Mouse (Mus musculus): ENCODE results near the gene Fndc3b. TPM values are rescaled to one million over a fixed set of nuclear protein-coding genes. Genes with fewer than 3 reads are reported as not detected.

Fndc3b gene
- polyA plus RNA-seq, 1 experiment from 2014 or later = 13.2 TPM

DNA sequence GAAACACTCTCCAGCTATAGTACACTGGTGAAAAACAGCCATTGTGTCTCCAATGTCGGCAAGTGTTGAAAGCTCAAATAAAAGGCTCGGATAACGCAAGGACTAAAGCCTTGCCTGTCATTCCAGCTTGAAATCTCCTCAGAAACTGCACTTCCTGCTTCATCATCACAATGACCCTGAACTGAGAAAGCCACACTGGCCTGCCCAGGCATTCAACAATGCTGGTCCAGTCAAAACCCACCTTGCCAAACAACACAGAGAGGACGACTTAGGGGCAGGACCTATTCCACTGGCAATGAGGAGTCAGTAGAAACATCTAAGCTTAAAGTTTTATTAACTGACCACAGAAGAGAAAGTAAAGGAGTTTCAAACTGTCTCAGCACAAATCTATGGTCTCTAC lies 6.1 kb downstream of the Fndc3b start:
- peaks cover 13% of the 10 kb centered on the region for H3K4me1 ChIP-seq
- H3K36me3 ChIP-seq (replicated peaks) = no peaks in the 10 kb centered on the region
- 48% methylated on average over 4 of the region's 4 CpGs for WGBS
- H3K4me2 ChIP-seq = no peak overlapping the region
- H3K9me3 ChIP-seq = no peaks in the 10 kb centered on the region
- ATAC-seq (ENCODE audit: low FRiP score) = no peak
- no peaks in the 10 kb centered on the region for H3K27me3 ChIP-seq
- no peak overlapping the region for H3K9ac ChIP-seq
- H3K4me3 ChIP-seq (replicated peaks) = no peak overlapping the region
- H3K27ac ChIP-seq = no peak overlapping the region

DNA sequence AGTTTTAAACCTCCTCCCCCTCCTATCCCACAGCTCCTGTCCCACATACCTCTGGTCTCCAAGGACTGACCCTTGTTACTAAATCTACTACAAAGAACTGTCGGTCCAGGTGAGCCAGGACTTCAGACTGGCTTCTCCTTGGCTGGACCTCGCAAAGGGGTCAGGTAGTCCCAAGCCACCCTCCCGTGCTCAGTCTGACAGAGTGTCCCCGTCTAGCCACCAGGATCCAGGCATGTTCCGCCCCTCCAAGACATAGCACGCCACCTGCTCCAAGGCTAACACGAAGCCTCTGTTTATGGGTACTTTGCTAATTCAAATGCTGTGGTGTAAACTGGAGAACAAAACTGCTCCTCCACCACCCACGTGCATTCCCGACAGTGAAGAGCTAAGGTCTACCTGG lies 6.5 kb downstream of the Fndc3b start:
- no peak for ATAC-seq (ENCODE audit: low FRiP score)
- H3K4me1 ChIP-seq = peaks cover 13% of the 10 kb centered on the region
- no peaks in the 10 kb centered on the region for H3K9me3 ChIP-seq
- H3K36me3 ChIP-seq (replicated peaks) = no peaks in the 10 kb centered on the region
- no peak overlapping the region for H3K4me2 ChIP-seq
- H3K4me3 ChIP-seq (replicated peaks) = no peak overlapping the region
- no peaks in the 10 kb centered on the region for H3K27me3 ChIP-seq
- H3K9ac ChIP-seq = no peak overlapping the region
- 86% methylated on average over 9 of the region's 9 CpGs for WGBS
- H3K27ac ChIP-seq = no peak overlapping the region

DNA sequence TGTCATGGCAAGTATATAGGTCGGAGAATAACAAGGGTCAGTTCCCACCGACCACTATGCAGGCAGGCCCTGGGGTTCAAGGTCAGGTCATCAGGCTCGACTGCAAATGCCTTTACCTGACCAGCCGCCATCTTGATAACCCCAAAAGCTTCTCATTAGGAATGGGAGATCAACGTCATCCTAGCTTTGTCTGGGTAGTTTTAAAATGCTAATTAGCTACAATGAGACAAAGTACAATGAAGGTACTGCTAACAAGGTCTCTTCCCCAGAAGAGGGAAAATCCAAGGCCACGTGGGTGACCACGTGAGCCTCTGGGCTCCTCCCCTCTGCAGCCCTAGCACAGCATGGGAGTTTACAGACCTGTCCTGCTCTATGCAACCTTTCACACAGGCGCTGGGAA lies 7.6 kb downstream of the Fndc3b start:
- Histone ChIP-seq H3K27ac (no peak overlapping the region), H3K9me3 (no peaks in the 10 kb centered on the region), H3K36me3 (replicated peaks) (no peaks in the 10 kb centered on the region), H3K9ac (no peak overlapping the region), H3K4me2 (no peak overlapping the region), H3K4me1 (peaks cover 2% of the 10 kb centered on the region; the same call in 1 of the 2 replicates), H3K4me3 (replicated peaks) (no peak overlapping the region), H3K27me3 (no peaks in the 10 kb centered on the region)
- ATAC-seq (ENCODE audit: low FRiP score) = no peak
- WGBS = 83% methylated on average over 8 of the region's 8 CpGs

DNA sequence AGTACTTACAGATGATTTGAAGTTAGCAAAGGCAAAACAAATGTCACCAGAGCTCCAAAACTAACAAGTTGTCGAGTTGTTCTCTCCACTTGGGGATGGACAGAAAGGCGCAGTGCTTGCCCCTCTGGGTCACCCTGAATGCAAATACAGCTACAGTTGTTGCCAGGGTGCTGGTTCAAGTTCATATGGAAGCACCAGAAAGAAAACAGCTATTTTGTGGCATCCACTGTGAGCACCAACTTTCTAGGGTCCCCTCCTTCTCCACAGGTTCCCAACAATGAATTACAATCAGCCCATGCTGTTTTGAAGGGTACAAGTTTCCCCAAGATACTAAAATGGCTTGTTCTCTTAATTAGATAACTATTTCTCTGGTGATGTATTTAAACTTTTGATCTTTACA lies 8.0 kb downstream of the Fndc3b start:
- no peaks in the 10 kb centered on the region for H3K27me3 ChIP-seq
- no peaks in the 10 kb centered on the region for H3K36me3 ChIP-seq (replicated peaks)
- H3K4me3 ChIP-seq (replicated peaks) = no peak overlapping the region
- ATAC-seq (ENCODE audit: low FRiP score) = no peak
- H3K27ac ChIP-seq = no peak overlapping the region
- no peak overlapping the region for H3K9ac ChIP-seq
- no peak overlapping the region for H3K4me2 ChIP-seq
- 90% methylated on average over 2 of the region's 2 CpGs for WGBS
- H3K4me1 ChIP-seq = no peaks in the 10 kb centered on the region
- H3K9me3 ChIP-seq = no peaks in the 10 kb centered on the region

DNA sequence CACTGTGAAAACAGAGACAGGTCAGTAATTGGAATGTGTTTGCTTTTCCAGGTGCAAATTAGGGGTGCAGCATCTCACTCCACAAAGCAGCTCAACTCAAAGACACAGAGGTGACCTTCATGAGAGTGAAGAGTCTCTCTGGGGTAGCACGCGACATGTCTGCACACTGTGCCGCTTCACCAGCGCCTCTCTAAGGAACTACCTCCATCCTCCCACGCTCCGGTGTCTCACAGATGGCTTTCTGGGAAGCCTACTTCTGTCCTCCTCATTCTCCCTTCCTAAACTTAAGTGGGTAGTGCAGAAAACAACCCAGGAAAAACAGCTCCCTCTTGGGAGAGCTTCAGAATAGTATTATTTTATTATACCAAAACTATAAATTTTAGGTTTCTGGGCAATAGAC lies 12.4 kb downstream of the Fndc3b start:
- no peak overlapping the region for H3K4me2 ChIP-seq
- H3K27ac ChIP-seq = no peak overlapping the region
- H3K36me3 ChIP-seq (replicated peaks) = no peaks in the 10 kb centered on the region
- no peak overlapping the region for H3K9ac ChIP-seq
- H3K4me1 ChIP-seq = no peaks in the 10 kb centered on the region
- no peak overlapping the region for H3K4me3 ChIP-seq (replicated peaks)
- WGBS = 92% methylated on average over 6 of the region's 6 CpGs
- no peak for ATAC-seq (ENCODE audit: low FRiP score)
- H3K9me3 ChIP-seq = no peaks in the 10 kb centered on the region
- no peaks in the 10 kb centered on the region for H3K27me3 ChIP-seq

DNA sequence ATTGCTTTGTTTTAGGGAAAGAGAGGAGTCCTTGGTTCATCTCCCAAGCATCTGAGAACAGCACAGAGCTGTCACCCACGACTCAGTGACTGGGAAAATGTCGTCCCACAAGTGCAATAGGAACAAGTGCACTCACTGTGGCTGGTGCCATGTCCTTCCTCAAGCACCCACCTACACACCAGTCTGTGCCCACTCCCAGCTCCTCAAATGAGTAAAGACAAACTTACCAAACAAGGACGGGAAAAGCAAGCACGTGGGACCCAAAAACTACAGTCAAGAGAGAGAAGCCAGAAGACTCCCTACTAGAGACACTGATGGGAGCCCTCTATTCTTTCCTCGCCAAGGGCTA lies 14.7 kb downstream of the Fndc3b start:
- WGBS = 88% methylated on average over 5 of the region's 5 CpGs
- ATAC-seq (ENCODE audit: low FRiP score) = no peak
- H3K9me3 ChIP-seq = no peaks in the 10 kb centered on the region
- H3K4me3 ChIP-seq (replicated peaks) = no peak overlapping the region
- no peaks in the 10 kb centered on the region for H3K4me1 ChIP-seq
- H3K27ac ChIP-seq = no peak overlapping the region
- no peaks in the 10 kb centered on the region for H3K36me3 ChIP-seq (replicated peaks)
- no peak overlapping the region for H3K4me2 ChIP-seq
- no peaks in the 10 kb centered on the region for H3K27me3 ChIP-seq
- H3K9ac ChIP-seq = no peak overlapping the region

DNA sequence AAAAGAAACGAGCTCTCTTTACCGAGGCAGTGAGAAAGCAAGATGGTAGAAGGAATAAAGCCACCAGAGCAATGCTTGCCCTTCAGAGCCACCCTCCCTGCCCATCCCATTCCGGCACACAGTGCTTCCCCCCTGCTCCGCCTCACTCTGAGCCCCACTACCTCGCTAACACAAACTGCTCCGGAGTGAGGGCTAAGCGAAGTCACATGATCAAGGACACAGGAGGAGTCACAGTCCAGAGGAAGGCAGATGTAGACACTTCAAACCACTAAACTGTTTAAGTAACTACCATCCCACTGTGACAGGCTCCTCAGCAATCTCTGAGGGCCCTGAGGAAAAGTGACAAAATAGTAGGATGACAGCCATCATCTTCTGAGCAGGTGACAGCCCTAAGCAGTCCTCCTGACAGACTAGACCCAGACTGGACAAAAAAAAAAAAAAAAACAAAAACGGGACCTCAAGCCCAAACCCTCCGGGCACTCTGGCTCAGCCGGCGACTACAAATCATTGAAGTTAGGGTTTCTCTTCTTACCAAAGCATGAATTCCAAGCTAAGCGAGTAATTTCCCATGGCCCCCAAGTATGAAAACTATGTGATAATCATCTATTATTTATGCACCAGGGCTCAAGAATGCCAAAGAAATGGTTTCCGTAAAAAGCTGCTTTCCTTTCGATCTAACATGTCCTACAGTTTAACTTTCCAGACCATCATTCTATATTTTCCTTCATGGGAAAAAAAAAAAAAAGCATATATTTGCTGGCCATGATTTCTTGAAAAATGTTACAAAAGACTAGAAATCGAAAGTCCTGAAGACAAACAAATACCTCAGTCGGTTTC lies 15.3 kb downstream of the Fndc3b start:
- 76% methylated on average over 16 of the region's 16 CpGs for WGBS
- H3K4me3 ChIP-seq (replicated peaks) = no peak overlapping the region
- H3K27me3 ChIP-seq = no peaks in the 10 kb centered on the region
- no peak overlapping the region for H3K4me2 ChIP-seq
- no peaks in the 10 kb centered on the region for H3K4me1 ChIP-seq
- H3K27ac ChIP-seq = no peak overlapping the region
- H3K9me3 ChIP-seq = no peaks in the 10 kb centered on the region
- no peaks in the 10 kb centered on the region for H3K36me3 ChIP-seq (replicated peaks)
- no peak overlapping the region for H3K9ac ChIP-seq
- no peak for ATAC-seq (ENCODE audit: low FRiP score)

DNA sequence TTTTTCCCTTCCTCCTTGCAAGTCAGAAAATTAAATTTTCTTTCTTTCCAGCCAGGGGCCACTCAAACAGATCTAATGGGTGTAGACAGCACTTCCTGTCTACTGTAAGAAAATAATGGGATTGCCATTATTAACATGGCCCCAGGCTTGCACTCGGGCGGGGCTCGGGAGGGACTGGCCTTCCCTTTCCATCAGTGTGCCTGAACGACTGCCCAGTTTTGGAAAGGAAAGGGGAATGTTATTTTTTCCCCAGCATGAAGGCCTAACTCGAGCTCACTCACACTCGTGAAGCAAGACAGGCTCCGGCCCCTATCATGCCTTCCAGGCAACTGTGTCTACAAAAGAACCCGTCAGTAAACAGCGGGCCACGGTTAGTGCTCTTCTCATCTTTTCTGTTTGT lies 16.5 kb downstream of the Fndc3b start:
- 82% methylated on average over 10 of the region's 10 CpGs for whole genome bisulfite sequencing

DNA sequence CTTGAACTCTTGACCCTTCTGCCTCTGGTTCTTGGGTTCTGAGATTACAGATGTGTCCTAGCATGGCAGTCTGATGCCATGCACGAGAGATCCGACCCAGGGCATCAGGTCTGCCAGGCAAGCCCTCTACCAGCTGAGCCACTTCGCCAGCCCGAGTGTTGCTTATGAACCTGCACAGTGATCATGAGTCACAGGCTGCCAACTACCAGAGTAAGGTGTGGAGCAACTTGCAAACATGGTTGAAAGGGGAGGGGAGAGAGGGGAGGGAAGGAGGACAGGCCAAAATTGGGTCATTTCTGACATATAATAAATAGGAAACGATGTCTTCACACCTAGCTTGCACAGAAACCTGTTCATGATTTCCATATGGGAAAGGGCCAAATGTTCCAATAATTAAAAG lies 17.0 kb downstream of the Fndc3b start:
- H3K4me3 ChIP-seq (replicated peaks) = no peak overlapping the region
- no peaks in the 10 kb centered on the region for H3K36me3 ChIP-seq (replicated peaks)
- H3K27me3 ChIP-seq = no peaks in the 10 kb centered on the region
- no peak overlapping the region for H3K27ac ChIP-seq
- 94% methylated on average over 5 of the region's 5 CpGs for WGBS
- peaks cover 3% of the 10 kb centered on the region; the same call in 1 of the 2 replicates for H3K4me1 ChIP-seq
- no peaks in the 10 kb centered on the region for H3K9me3 ChIP-seq
- no peak overlapping the region for H3K9ac ChIP-seq
- no peak overlapping the region for H3K4me2 ChIP-seq
- no peak for ATAC-seq (ENCODE audit: low FRiP score)

More for the DNA sequence above, 16.5 kb downstream of the Fndc3b start:
- no peaks in the 10 kb centered on the region for H3K36me3 ChIP-seq (replicated peaks)
- peaks cover 3% of the 10 kb centered on the region; the same call in 1 of the 2 replicates for H3K4me1 ChIP-seq
- no peak for ATAC-seq (ENCODE audit: low FRiP score)
- H3K27me3 ChIP-seq = no peaks in the 10 kb centered on the region
- H3K9ac ChIP-seq = no peak overlapping the region
- no peaks in the 10 kb centered on the region for H3K9me3 ChIP-seq
- no peak overlapping the region for H3K4me2 ChIP-seq
- no peak overlapping the region for H3K4me3 ChIP-seq (replicated peaks)
- no peak overlapping the region for H3K27ac ChIP-seq

DNA sequence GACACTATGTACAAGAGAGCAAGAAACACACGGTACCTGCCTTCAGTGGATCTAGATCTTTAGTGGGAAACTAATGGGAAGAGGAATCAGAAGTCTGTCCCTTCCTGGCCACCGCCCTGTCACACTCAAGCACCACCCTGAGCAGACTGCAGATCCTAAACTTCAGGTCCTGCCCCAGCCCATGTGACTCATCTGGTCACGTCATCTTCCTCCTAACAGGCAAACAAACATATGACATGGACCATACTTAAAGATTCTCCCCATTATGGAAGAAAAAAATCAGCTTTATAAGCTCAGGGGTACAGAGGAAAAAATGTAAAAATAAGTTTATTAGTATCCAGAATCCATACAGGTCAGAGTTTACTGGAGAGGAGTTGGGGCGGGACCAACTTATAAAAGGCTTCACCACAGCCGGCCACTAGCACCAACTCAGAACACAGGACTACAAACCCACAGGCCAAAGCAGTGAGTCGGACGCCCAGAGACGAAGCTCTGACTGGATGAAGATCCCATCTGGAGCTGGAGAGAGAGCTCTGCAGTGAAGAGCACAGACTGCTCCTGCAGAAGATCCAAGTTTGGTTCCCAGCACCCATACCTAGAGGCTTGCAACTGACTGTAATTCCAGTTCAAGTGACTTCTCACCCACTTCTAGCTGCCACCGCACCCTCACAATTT lies 19.5 kb downstream of the Fndc3b start:
- Histone ChIP-seq H3K9ac (no peak overlapping the region), H3K27ac (no peak overlapping the region), H3K4me2 (no peak overlapping the region), H3K4me3 (replicated peaks) (no peak overlapping the region), H3K36me3 (replicated peaks) (no peaks in the 10 kb centered on the region), H3K9me3 (no peaks in the 10 kb centered on the region), H3K27me3 (no peaks in the 10 kb centered on the region), H3K4me1 (peaks cover 3% of the 10 kb centered on the region; the same call in 1 of the 2 replicates)
- 92% methylated on average over 9 of the region's 9 CpGs for WGBS
- ATAC-seq (ENCODE audit: low FRiP score) = no peak

DNA sequence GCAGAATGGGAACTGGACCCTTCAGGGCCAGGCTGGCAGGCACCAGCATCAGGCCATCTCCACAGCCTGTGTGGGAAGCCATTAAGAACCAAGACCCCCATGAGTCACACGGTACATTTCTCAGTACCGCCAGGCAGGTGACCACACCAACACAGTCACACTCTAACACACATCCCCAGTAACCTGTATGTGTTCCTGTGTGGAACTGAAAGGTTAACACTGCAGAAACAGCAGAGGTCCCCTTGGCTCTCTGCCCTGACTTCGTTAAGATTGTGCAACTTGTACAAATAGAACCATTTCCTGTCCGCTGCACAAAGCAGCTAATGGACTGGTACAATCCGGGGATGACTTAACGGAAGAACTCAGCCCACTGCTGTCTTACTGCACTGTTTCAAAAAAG lies 21.1 kb downstream of the Fndc3b start:
- 71% methylated on average over 6 of the region's 6 CpGs for WGBS
- Histone ChIP-seq H3K9ac (no peak overlapping the region), H3K36me3 (replicated peaks) (no peaks in the 10 kb centered on the region), H3K4me2 (no peak overlapping the region), H3K27ac (no peak overlapping the region), H3K4me1 (peaks cover 3% of the 10 kb centered on the region; the same call in 1 of the 2 replicates), H3K9me3 (no peaks in the 10 kb centered on the region), H3K27me3 (no peaks in the 10 kb centered on the region), H3K4me3 (replicated peaks) (no peak overlapping the region)
- no peak for ATAC-seq (ENCODE audit: low FRiP score)

DNA sequence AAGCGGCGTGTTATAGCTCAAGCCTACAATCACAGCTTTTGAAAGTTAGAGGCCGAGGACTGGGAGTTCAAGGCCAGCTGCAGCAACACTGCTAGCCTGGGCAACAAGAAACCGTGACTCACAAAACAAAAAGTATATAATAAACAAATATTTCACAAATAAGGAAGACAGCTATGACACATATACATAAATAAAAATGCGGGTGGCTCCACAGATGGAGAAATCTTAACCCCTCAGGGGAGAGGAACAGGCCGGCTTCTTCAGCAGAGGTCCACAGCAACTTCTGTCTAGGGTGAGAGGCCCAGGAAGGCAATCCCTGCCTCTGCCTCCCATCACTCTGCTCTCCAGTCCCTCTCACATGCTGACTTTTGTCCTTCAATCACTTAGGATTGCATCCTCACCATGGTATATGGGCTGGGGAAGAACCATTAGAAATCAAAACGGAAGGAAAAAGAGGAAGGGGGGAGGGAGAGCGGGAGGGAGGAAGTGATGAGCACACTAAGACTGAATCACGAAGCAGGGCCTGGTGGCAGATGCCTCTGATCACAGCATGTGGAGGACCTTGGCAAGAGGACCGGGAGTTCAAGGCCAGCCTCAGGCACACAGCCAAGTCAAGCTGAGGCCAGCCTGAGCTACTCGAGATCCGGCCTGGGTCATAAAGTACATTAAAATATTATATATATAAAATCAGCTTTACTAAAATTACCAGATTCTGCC lies 21.8 kb downstream of the Fndc3b start:
- Histone ChIP-seq H3K4me1 (peaks cover 3% of the 10 kb centered on the region; the same call in 1 of the 2 replicates), H3K9me3 (no peaks in the 10 kb centered on the region), H3K27ac (no peak overlapping the region), H3K4me3 (replicated peaks) (no peak overlapping the region), H3K4me2 (no peak overlapping the region), H3K9ac (no peak overlapping the region), H3K36me3 (replicated peaks) (no peaks in the 10 kb centered on the region), H3K27me3 (no peaks in the 10 kb centered on the region)
- ATAC-seq (ENCODE audit: low FRiP score) = no peak
- 86% methylated on average over 12 of the region's 12 CpGs for WGBS

Data from forebrain, embryonic 12.5 days (tissue).